Mouse (Mus musculus) embryonic fibroblast, embryonic 13.5 days (primary cell): ENCODE data around the gene H2-T22.

Experiments used
- CTCF ChIP-seq: IDR thresholded peaks from 2 replicates; pipeline ENCODE4 v1.5.1; 2011; ENCODE audit warnings: mild to moderate bottlenecking, control low read depth, low read length, moderate library complexity, borderline replicate concordance; ENCODE audit not compliant: insufficient read depth
- POLR2A ChIP-seq: IDR thresholded peaks from 2 replicates; pipeline ENCODE4 v1.6.1; 2011; ENCODE audit warnings: low read depth, mild to moderate bottlenecking, control low read depth, low read length, moderate library complexity

GRCm38 (mm10) chr17:36003331-36003730 is 39.2 kb downstream of the H2-T22 start:
- no peak for TF ChIP-seq CTCF
- no peak for TF ChIP-seq POLR2A
